Mouse (Mus musculus) spleen, adult 2 months (tissue): ENCODE measurements around the gene Myl4.

Source experiments
- CTCF ChIP-seq: fragments of 200-500 bp; IDR thresholded peaks from 2 replicates; pipeline ENCODE4 v1.5.1; 2011; ENCODE audit warnings: mild to moderate bottlenecking, inconsistent platforms; ENCODE audit not compliant: insufficient read depth, insufficient read length, insufficient replicate concordance; ENCODE audit errors: extremely low read depth
- POLR2A ChIP-seq: fragments of 200-500 bp; IDR thresholded peaks from 2 replicates; pipeline ENCODE4 v1.6.1; 2011; ENCODE audit warnings: low read depth, low read length, inconsistent platforms

DNA sequence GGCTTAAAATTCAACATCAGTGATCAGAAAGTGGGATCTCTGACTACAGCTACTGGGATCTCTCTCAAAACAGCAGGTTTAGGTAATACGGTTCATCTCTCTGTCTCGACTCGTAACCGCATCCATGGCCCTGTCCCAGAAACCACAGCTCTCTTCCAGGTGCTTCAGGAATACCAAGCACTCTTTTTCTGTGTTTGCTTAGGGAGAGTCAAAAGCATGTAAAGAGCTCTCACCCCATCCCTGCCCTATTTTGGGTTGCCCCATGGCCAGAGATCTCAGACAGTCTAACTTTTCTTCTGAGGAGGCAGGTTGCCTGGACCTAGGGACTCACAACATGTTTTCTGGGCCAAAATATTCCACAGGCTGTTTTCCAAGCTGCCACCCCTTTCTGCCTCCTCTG lies 17.9 kb downstream of the Myl4 start:
- TF ChIP-seq CTCF, result no peak
- no peak for TF ChIP-seq POLR2A
